Mouse (Mus musculus) thymus, adult 2 months (tissue): ENCODE results near the gene Spsb2.
"Not testable (repeated sequence)": the region's sequence is repeated elsewhere in the genome, so short reads cannot be mapped to it uniquely, and the experiment has no call there.

Experiments
- CTCF ChIP-seq: fragments of 200-500 bp; IDR thresholded peaks from 2 replicates; pipeline ENCODE4 v1.5.1; 2012; ENCODE audit warnings: mild to moderate bottlenecking, control low read depth, low read length, moderate library complexity, borderline replicate concordance; ENCODE audit not compliant: control insufficient read depth, poor library complexity, insufficient read depth; ENCODE audit errors: extremely low read depth
- POLR2A ChIP-seq: fragments of 200-500 bp; IDR thresholded peaks from 2 replicates; pipeline ENCODE4 v1.6.1; 2012; ENCODE audit warnings: mild to moderate bottlenecking, low read length, control low read depth, moderate library complexity; ENCODE audit not compliant: control insufficient read depth, poor library complexity, insufficient read depth; ENCODE audit errors: extremely low read depth

DNA sequence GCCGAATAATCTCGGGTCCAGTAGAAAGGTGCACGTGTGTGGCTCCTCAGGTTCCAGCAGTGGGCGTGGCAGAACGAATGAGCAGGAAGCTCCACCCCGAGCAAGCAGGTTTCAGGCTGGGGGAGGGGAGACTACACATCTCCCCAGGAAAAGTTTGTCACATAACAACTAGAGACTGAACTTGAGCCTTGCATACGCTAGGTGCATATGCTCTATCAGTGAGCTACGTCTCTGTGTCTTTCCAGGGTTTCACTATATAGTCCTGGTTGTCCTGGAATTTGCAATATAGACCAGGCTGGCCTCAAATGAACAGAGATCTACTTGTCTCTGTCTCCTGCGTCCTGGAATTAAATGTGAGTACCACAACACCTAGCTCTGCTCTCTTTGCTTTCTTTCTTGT, 6.1 kb upstream of the Spsb2 start:
- TF ChIP-seq CTCF, POLR2A: not testable (repeated sequence)
